Mouse (Mus musculus) embryonic facial prominence, embryonic 11.5 days (tissue): ENCODE data around the gene Cd209e. TPM values are rescaled to one million over a fixed set of nuclear protein-coding genes. Genes with fewer than 3 reads are reported as not detected.
"Not testable (repeated sequence)": the region's sequence is repeated elsewhere in the genome, so short reads cannot be mapped to it uniquely, and the experiment has no call there.

Source experiments
- ATAC-seq: fragments of 200-750 bp; cut with Nextera tagmentation; replicated peaks from 2 replicates; pipeline ENCODE4 v1.8.0; 2017; ENCODE audit warnings: low read depth; ENCODE audit not compliant: insufficient number of reproducible peaks, low FRiP score, low TSS enrichment
- DNase-seq: peaks from one replicate; pipeline ENCODE4 v3.0.0-alpha.2; 2015; ENCODE audit warnings: low spot score
- H3K27ac ChIP-seq: fragments of 300-500 bp; sonication (generic); replicated peaks from 2 replicates; pipeline ENCODE4 v1.5.1; 2014; ENCODE audit warnings: mild to moderate bottlenecking, low read depth, low read length, control low read depth
- H3K27me3 ChIP-seq: fragments of 300-500 bp; sonication (generic); 2 replicates; pipeline ENCODE4 v1.6.1; 2014; ENCODE audit warnings: mild to moderate bottlenecking, low read length, moderate library complexity, mixed read lengths; ENCODE audit not compliant: control insufficient read depth, insufficient read depth
- H3K36me3 ChIP-seq: fragments of 300-500 bp; sonication (generic); replicated peaks from 2 replicates; pipeline ENCODE4 v1.6.1; 2014; ENCODE audit warnings: low read depth, mild to moderate bottlenecking, low read length, moderate library complexity, mixed read lengths; ENCODE audit not compliant: control insufficient read depth, insufficient read depth
- H3K4me1 ChIP-seq: fragments of 300-500 bp; sonication (generic); 2 replicates; pipeline ENCODE4 v1.6.1; 2014; ENCODE audit warnings: low read length, mixed read lengths; ENCODE audit not compliant: control insufficient read depth, insufficient read depth
- H3K4me2 ChIP-seq: fragments of 300-500 bp; sonication (generic); 2 replicates; pipeline ENCODE4 v1.6.1; 2014; ENCODE audit warnings: low read depth, mild to moderate bottlenecking, control low read depth, low read length, moderate library complexity
- H3K4me3 ChIP-seq: fragments of 300-500 bp; sonication (generic); 2 replicates; pipeline ENCODE4 v1.5.1; 2014; ENCODE audit warnings: low read depth, low read length, control low read depth
- H3K9ac ChIP-seq: fragments of 300-500 bp; sonication (generic); replicated peaks from 2 replicates; pipeline ENCODE4 v1.6.1; 2014; ENCODE audit warnings: mild to moderate bottlenecking, control low read depth, low read length
- H3K9me3 ChIP-seq: fragments of 300-500 bp; sonication (generic); replicated peaks from 2 replicates; pipeline ENCODE4 v1.6.1; 2016; ENCODE audit warnings: mild to moderate bottlenecking, low read length, inconsistent platforms, mixed read lengths; ENCODE audit not compliant: control insufficient read depth
- whole genome bisulfite sequencing: fragments of 180-500 bp; shearing (Covaris S2); extraction: QIAGEN DNeasy Blood & Tissue Kit; methylation state at CpG from one replicate; pipeline ENCODE4 v1.1.7; 2014; 5-methylcytosine and 5-hydroxymethylcytosine counted together
- polyA plus RNA-seq: library from polyadenylated mRNA; unstranded; fragments of >200 nt; fragmentation: Nextera tagmentation; extraction: Ambion mirVana; gene quantifications from 2 replicates; pipeline ENCODE4 v1.2.1, GENCODE M21; 2014

The Cd209e gene
- not detected in 2 replicates for polyA plus RNA-seq

DNA sequence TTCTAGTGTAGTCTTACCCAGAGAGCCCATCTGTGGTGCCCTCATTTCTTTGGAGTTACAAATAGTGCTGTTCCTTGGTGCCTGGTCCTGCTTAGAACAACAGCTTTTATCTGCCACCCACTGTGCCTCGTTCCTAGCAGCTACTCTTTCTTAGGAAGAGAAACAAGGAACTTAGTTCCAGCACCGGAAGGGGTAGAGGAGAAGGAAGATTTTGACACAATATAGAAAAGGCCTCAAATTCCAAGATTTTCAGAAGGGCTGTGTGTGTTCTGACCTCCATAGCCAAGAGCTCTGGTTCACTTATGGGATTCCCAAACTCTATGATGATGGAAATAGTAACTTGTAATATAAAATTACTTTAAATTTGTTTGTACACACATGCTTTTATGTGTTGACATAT, at the start of gene Cd209e:
Gene Cd209e (minus strand): TSS at position 101 of the 400 bp plus-strand sequence.
- WGBS = 58% methylated on average over 2 of the region's 2 CpGs
- Histone ChIP-seq H3K9me3 (peaks cover 3% of the 10 kb centered on the region; the same call in 1 of the 2 replicates), H3K4me3 (no peak within 1 kb of the TSS), H3K9ac (no peak within 1 kb of the TSS), H3K4me1 (no peaks in the 10 kb centered on the region), H3K4me2 (no peak within 1 kb of the TSS), H3K27me3 (no peaks in the 10 kb centered on the region), H3K36me3 (no peaks in the 10 kb centered on the region), H3K27ac (no peak within 1 kb of the TSS)
- ATAC-seq (no peak), DNase-seq (no peak)

DNA sequence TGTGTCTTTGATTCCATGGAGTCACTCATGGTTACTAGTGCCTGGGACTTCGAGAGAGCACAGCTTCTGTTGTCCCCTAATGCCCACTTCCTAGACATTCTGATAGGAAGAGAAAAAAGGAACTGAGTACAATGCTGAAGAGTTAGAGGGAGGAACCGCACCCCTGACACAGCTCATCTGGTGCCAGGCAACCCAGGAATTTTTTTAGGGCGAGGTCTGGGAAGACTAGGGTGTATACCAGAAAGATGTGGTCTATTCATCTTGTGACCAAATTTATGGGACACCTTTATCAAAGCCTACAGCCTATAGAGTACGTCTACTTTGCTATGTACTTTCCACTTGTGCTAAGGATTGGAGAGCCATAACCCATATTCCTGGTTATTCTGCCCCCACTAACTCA, 24.3 kb upstream of the Cd209e start, which contains the start of gene Cd209d:
Gene Cd209d (minus strand): TSS at position 101 of the 400 bp plus-strand sequence.
- ATAC-seq (no peak), DNase-seq (no peak)
- H3K4me2 ChIP-seq = no peak within 1 kb of the TSS
- 68% methylated on average over 4 of the region's 4 CpGs for WGBS
- no peaks in the 10 kb centered on the region; the same call in 1 of the 2 replicates for H3K9me3 ChIP-seq
- no peaks in the 10 kb centered on the region for H3K27me3 ChIP-seq
- H3K4me1 ChIP-seq = no peaks in the 10 kb centered on the region
- no peaks in the 10 kb centered on the region for H3K36me3 ChIP-seq
- no peak within 1 kb of the TSS for H3K9ac ChIP-seq
- H3K27ac ChIP-seq = no peak within 1 kb of the TSS
- no peak within 1 kb of the TSS for H3K4me3 ChIP-seq

DNA sequence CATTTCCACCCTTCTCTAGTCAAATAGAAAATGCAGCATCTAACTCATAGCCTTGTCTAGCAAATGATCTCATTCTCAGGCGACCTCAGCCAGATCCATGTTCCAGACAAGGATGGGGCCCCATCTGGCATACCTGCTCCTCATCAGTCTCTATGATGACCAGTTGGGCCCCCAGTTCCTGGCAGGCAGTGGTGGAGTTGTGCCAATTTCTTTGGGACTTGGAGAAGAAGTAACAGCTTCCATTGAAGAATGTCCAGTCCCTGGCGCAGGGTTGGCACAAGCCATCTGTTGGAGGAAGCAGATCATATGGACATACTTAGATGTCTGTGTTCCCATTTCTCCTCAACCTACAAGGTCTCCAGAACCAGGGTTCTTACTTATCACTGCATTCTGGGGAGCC, 22.0 kb upstream of the Cd209e start:
- Histone ChIP-seq H3K4me1 (no peaks in the 10 kb centered on the region), H3K4me2 (no peak overlapping the region), H3K27me3 (no peaks in the 10 kb centered on the region), H3K9ac (no peak overlapping the region), H3K4me3 (no peak overlapping the region), H3K9me3 (no peaks in the 10 kb centered on the region; the same call in none of the 2 replicates), H3K27ac (no peak overlapping the region), H3K36me3 (no peaks in the 10 kb centered on the region)
- WGBS = 85% methylated on average over 2 of the region's 2 CpGs
- ATAC-seq (no peak), DNase-seq (no peak)

DNA sequence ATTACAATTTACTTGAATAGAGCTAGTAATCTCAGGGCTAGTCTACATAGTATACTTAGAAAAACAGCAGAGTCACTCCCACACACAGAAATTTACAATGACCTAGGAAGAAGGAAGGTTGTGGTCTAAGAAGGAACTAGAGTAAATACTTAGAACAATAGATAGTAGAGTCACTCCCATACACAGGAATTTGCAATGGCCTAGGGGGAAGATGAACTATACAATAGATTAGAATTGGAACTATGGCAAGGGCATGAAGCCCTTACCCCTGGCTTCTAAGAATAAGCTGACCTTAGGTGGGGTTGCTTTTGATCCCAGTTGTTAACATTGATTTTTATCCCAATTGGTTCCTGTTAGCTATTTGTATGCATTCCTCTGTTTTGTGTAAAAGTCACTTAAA, 8.6 kb upstream of the Cd209e start:
- not testable (repeated sequence) for H3K4me1 ChIP-seq, H3K27ac ChIP-seq, H3K9me3 ChIP-seq, H3K27me3 ChIP-seq, ATAC-seq, H3K9ac ChIP-seq, H3K4me2 ChIP-seq, H3K4me3 ChIP-seq, H3K36me3 ChIP-seq, DNase-seq

DNA sequence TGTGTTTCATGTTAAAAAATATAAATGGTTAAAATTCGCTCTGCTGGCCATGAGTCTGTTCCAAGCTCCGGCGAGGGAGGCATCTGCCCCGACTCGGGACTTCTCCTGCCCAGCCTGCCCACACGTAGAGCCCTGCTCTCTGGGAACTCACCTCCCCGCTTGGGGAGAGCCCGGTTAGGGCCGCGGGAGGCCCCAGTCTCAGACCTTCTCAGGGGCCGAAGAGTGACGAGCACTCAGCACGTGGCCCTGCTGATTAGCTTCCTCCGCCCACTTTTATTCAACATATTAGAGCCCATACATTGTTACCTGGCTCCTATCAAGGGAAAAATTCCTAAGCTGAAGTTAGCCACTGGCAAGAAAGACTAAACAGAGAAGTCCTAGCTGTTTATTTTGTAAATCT, 51.0 kb downstream of the Cd209e start:
- no peaks in the 10 kb centered on the region for H3K4me1 ChIP-seq

More for the DNA sequence above, 51.0 kb downstream of the Cd209e start:
- WGBS = 88% methylated on average over 14 of the region's 14 CpGs
- H3K27me3 ChIP-seq = no peaks in the 10 kb centered on the region
- DNase-seq = no peak
- no peak overlapping the region for H3K4me2 ChIP-seq
- H3K36me3 ChIP-seq = no peaks in the 10 kb centered on the region
- no peak overlapping the region for H3K9ac ChIP-seq
- no peaks in the 10 kb centered on the region for H3K9me3 ChIP-seq
- H3K4me3 ChIP-seq = no peak overlapping the region
- no peak for ATAC-seq
- no peak overlapping the region for H3K27ac ChIP-seq

Other genes starting within 250 kb of the Cd209e start
- gene Xab2, start 233.0 kb downstream of the Cd209e start, polyA plus RNA-seq = 61.4 and 61.6 TPM in 2 replicates
- 73.5 and 84.1 TPM in 2 replicates for gene Pet100, start 232.8 kb downstream of the Cd209e start, polyA plus RNA-seq
- gene Pcp2, start 228.8 kb downstream of the Cd209e start, polyA plus RNA-seq = 1.5 and 2.2 TPM in 2 replicates
- gene Stxbp2, start 223.4 kb downstream of the Cd209e start, polyA plus RNA-seq = 24.9 and 26.5 TPM in 2 replicates
- gene Retn, start 198.5 kb downstream of the Cd209e start, polyA plus RNA-seq = 0.42 TPM in 1 of 2 replicates, not detected in the other
- gene Mcemp1, start 188.6 kb downstream of the Cd209e start, polyA plus RNA-seq = 0.28 TPM in 1 of 2 replicates, not detected in the other
- gene Fcor, start 181.9 kb downstream of the Cd209e start, polyA plus RNA-seq = 7.8 and 10.8 TPM in 2 replicates
- gene Trappc5, start 178.0 kb downstream of the Cd209e start, polyA plus RNA-seq = 36.8 and 38.6 TPM in 2 replicates
- 0.25 and 0.36 TPM in 2 replicates for gene Fcer2a, start 160.1 kb downstream of the Cd209e start, polyA plus RNA-seq
- gene Clec4g, start 133.7 kb downstream of the Cd209e start, polyA plus RNA-seq = 0.28 TPM in 2 replicates
- gene Cd209a, start 105.3 kb downstream of the Cd209e start, polyA plus RNA-seq = not detected in 2 replicates
- not detected in 2 replicates for gene Cd209d, start 24.2 kb upstream of the Cd209e start, polyA plus RNA-seq
- gene Cd209b, start 72.5 kb upstream of the Cd209e start, polyA plus RNA-seq = not detected in 2 replicates
- gene Cd209c, start 100.4 kb upstream of the Cd209e start, polyA plus RNA-seq = 0.18 and 0.60 TPM in 2 replicates